Mouse (Mus musculus) c-Kit-positive CD71-positive TER-119-negative erythroid progenitor cells, embryonic 14.5 days (primary cell): Measurements from ENCODE around the gene Tapbpl.

Source experiments
- DNase-seq: peaks from one replicate; pipeline ENCODE4 v3.0.0-alpha.2; 2013; ENCODE audit warnings: low read depth

Gene Tapbpl

DNA sequence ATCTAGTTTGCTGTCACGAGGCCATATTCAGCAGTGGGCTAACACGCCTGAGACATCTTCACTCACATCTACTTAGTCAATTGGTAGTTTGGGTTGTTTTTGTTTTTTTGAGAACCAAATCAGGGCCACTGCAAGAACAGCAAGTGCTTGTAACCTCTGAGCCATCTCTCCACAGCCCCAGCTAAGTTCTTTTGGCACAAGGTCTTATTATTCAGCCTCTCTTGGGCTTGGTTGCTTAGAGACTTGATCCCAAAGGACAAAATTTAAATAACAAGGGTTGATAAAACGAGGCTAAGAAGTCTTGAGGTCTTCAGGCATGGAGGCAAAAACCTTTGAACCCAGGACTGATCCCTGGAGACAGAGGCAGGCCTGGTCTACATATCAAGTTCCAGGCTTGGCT, 35.4 kb downstream of the Tapbpl start:
- DNase-seq, result no peak

DNA sequence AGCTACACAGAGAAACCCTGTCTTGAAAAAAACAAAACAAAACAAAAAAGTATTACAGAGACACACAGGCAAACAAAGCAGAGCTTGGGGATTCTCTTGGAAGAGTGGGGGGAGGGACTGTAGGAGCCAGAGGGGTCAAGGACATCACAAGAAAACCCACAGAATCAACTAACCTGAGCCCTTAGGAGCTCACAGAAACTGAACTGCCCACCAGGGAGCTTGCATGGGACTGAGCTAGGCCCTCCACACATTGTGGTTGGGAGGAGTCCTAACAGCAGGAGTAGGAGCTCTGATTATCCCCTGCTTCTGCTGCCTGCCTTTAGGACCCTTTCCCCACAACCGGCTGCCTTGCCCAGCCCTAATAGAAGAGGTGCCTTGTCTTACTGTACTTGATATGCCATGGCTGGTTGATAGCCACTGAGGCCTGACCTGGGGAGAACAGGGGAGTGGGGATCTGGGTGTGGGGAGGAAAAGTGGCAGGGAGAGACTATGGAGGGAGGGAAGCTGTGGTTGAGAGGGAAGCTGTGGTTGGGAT, 36.1 kb downstream of the Tapbpl start:
- no peak for DNase-seq

DNA sequence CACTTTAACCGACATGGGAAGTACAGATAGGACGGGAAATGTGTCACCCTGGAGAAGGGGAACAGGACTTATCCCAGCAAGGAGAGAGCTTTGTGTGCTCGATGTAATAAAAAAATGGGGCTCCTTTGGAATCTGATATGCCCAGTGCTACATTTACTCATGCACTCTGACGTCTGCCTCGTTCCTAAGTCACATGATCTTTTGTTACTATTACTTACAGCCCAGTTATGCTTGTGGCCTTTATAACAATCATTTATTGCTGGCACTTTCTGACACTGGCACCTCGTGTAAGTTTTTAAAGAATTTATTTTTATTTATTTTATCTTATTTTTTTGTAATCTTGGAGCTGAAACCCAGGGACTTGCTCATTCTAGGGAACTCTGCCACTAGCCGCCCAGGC, 38.3 kb downstream of the Tapbpl start:
- peak; percentile 34 for DNase-seq

DNA sequence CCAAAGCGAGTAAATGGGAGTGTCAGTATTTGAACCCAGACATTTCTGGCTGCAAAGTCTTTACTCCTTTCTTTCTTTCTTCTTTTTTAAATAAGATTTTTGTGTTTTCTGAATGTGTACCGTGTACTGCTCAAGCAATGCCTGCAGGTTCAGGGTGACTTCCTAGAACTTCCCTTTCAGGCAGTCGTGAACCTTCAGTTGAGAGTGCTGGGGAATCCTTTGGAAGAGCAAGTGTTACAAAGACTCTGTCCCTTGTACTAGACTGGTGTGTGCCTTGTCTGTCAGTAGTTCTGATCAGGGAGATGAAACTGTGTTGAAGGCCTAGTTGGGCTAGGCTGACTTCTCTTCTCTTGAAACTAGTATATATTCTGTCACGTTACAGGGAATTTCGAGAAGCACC, 38.8 kb downstream of the Tapbpl start:
- peak; percentile 29 for DNase-seq

DNA sequence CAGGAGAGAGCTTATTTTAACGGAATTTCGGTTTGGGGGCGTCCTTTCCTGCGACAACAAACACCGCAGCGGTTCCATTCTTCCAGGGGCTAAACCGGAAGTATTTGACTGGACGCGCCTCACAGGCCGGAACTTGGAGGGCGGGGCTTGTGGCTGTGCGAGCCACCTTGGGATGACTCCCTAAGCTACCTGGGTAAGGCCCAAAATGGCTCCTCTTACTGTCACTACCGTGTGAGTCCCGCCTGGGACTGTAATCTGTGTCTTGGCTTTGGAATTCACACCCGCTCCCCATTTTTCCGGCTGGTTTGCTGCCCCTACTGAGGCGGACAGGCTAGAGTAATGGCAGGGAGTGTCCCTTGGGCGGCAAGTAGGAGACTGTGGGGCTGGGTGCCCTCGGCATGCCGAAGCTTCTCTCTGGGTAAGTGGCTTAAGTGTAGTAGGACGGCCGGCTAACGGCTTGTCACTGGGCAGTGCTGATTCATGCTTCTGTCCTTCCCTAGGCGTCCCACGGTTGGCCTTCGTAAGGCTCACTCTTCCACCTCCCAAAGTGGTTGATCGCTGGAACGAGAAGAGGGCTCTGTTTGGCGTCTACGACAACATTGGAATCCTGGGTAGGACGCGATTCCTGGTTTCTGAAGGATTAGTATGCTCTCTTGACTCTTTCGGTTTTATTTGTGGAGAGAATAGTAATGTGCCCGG, 39.5 kb downstream of the Tapbpl start:
- DNase-seq, result peak; percentile 94

DNA sequence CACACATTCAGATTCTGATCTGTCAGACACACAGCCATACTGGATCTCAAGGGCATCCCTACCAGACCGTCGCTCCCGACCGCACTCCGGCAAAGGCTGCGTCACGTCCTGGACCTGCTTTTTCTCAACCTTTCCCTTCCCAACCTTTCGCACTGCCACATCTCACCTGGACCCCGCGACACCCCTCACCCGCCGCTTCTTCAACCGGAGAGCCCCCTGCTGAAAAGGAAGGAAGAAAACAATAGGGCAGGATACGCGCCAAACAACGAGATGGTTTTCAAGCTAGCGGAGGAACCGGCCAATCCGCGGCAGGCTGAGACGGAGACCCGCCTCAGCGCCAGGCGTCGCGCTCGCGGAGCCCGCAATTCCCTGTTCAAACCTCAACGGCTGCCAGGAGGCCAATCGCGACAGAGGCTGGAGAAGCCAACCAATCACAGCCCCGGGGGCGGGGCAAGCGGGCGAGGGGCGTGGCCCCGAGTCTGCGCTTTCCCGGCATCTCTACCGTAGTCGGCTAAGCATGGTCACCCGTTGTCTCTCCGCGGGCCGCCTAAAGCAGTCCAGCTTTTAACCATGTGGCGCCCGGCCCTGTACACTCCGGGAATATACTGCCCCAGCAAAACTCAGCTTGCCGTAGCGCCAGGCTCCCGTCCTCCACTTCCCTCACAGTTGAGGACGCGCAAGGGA, 40.2 kb downstream of the Tapbpl start, which contains the start of the genes Ncapd2 and Mrpl51:
Ncapd2 (minus strand) TSS at position 370 of the 684 bp plus-strand sequence.
Mrpl51 (plus strand) TSS at position 470 of the 684 bp plus-strand sequence.
- DNase-seq, result peak; percentile 93

DNA sequence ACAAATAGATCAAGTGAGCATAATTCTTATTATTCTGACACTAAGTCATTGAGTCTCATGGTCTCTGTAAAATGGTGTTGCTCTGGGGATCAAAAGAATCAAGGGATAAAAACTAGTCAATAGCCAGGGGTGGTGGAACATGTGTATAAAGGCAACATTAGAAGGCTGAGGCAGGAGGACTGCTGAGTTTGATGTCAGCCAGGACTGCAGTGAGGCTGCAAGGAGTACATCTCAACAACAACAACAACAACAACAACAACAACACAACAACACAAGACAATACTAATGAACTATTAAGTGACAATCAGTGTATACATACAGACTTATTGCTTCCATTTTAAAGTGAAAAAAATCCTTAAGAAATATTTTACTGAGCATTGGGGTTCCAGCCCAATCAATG, 40.8 kb downstream of the Tapbpl start:
- no peak for DNase-seq

DNA sequence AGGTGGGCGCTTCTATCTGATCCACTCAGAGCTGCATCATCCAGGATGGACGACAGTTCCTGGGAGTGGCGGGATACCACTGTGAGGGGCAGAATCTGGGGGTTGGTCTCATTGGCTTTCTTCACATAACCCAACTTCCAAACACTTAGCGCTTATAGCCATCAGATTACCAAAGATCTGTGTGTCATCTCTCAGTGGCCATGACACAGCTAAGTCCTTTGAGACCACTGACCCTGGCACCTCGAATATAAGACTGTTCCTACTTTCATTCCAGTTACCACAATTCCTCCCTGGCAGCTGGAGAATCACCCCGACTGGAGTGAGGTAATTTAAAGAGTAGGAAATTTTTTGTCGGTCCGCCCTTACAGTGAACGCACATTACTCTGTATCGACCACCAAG, 45.5 kb downstream of the Tapbpl start:
- no peak for DNase-seq

DNA sequence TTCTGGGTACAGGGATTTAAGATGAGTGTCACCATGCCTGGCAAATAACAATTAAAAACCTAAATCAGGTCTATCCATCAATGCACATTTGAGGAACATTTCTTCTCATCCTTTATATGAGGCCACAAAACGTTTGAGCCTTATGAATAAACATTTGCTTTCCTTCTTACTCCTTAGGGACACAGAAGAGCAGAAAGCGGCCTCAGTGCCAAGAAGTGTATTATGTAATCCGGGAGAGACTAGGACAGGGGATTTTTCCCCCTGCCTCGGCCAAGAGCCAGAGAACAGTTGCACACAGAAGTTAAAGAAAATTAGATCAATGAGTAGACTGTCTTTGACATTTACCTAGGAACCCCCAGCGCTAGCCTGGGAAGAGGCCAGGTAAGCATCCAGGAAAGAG, 49.5 kb downstream of the Tapbpl start:
- DNase-seq, result no peak

DNA sequence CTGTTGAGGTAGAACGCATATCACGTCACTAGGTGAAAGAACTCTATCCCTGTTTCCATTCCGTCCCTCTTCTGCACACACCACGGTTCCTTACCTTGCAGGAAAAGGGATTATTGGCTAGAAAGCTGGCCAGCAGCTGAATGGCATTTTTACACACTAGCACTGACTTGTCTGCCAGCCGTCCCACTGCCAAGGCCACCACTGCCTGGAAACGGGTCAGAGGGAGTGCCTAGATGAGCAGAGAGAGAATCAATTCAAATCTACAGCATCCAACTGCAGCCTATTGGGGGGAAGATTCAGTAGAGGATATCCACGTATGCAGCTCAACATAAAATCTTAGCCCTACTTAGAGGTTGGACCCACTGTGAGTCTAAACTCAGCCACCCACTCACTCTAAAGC, 52.1 kb downstream of the Tapbpl start:
- no peak for DNase-seq

DNA sequence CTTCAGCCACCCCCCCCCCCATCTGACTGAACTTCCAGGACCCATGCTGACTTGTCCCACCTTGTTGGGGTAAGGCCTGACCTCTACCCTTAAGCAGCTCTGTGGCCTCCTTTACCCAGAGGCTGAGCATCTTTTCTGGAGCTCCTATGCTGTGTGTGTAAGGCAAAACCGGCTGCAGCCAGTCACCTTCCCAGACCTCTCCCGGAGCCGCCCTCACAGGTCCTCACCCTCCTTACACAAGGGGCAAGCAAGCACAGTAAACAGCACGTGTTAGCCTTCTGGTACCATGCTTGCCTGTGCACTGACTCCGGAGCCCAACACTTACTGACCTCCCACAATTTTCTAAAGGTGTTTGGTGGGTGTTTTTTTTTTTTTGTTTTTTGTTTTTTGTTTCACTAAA, 56.2 kb downstream of the Tapbpl start:
- no peak for DNase-seq
